Mouse (Mus musculus) layer of hippocampus, adult 8-10 months (tissue): ENCODE data around the gene Cdkl1. TPM values are rescaled to one million over a fixed set of nuclear protein-coding genes. Genes with fewer than 3 reads are reported as not detected.

ENCODE experiments used
- DNase-seq, 2 experiments: peaks; one replicate each; pipeline ENCODE4 v3.0.0; 2022; ENCODE audit warnings: low spot score in 2 of 2
- microRNA-seq, 2 experiments: library from miRNA; unstranded; fragments of <30 nt; microRNA quantifications; one replicate each; pipeline ENCODE4 v1.2.0; 2022
- total RNA-seq, 4 experiments: library from RNA; stranded (reverse); gene quantifications; 2 replicates each; pipeline ENCODE4 v1.2.4; 2022

The Cdkl1 gene
- total RNA-seq, 4 experiments from 2014 or later, result 20.1 to 27.1 (median 24.5) TPM

DNA sequence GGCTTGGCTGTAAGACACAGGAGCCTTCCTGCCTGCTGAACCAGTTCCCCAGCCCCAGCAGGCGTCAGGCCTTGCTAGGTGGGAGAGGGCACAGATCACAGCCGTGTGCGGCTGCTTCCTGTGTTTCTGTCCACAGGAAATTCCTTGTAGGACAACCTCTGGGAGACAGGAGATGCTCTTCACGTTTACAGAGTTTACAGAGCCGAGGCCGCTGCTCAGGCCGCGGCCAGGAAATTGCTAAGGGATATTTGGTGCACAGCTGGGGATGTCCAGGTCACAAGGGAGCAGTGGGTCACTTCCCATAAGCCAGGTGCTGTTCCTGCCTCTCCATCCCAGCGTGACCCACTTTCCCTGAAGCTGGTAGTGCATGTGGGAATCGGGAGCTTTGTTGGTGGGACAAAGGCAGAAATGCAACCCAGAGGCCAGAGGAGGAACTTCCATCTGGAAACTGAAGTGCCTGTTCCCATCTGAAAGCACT is 39.2 kb downstream of the Cdkl1 start:
- DNase-seq, result no peak

DNA sequence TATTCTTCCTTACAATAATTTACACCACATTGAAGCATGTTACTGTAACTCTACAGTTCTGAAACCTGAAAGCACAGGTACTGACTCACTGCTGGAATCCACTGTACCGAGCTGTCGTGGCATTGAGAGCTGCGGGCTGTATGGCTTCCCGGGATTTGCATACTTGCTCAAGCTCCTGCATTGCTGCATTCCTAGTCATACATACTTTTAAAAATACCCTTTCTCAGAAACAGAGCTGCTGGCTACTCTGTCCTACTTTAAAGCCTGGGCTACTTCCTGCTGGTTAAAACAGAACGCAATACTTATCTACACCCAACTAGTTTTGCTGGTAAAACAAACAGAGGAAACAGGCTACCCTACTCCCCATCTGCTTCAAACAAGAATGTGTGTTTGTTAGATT is 46.9 kb downstream of the Cdkl1 start:
- no peak for DNase-seq

DNA sequence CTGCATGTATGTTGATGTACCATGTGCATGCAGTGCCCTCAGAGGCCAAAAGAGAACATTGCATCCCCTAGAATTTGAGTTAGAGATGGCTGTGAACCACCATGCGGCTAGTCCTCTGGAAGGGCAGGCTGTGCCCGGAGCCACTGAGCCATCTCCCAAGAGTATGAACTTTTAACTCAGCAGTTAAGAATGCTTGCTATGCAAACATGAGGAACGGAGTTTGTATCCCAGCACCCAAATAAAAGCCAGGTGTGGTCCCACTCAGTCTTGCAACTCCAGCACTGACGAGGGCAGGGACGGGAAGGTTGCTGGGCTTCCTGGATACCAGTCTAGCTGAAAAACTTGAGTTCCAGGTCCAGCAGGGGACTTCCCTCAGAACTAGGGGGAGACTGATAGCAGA is 49.1 kb downstream of the Cdkl1 start:
- DNase-seq, result no peak

DNA sequence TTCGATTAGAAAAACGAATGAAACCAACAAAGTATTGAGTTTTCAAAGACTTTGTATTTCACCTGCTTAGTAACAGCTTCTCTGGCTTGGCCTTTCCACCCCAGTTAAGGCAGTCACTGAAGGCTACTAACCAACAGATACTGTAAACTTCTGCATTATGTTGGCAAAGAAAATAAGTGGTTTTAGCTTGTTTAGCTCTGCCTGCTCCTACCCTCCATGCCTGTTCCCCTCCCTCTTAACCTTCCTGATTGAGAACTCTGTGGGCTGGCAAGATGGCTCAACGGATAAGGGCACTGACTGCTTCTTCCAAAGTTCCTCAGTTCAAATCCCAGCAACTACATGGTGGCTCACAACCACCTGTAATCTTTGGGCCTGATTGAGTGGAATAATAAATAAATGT is 57.1 kb downstream of the Cdkl1 start:
- DNase-seq, result no peak

DNA sequence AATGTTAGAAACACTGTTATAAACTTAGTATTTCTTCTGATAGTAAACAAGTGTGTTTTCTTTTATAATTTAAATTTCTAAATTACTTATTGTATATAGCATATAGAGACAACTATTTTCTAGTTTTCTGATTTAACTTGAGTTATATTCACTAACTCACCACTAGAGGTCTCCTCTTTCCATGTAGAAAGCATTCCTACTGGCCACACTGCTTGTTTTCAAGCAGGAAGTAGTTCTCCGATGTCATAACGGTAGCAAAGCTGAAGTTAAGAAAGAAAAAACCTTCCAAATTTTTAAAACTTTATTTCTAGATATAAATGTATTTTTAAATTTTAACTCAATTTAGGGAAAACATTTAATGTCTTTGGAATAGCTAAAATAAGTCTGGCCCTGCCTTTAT is 57.5 kb downstream of the Cdkl1 start:
- DNase-seq, result no peak

DNA sequence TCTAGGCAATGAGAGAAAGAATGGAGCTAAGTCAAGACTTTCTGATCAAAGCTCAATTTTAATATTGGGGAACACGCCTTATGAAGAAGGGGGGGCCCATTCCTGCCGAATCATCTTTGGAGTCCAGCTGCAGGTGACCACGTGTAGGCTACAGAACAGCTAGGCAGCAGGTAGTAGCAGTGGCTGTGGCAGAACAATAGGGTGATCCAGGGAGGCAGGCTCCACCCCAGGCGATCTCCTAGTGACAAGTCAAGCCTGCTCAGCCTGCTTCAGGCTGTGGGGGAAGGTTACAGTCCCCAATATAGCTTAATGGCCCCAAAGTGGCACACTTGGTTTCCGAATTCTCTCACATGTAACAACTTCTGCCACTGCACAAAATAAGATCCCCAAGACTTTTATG is 58.8 kb downstream of the Cdkl1 start:
- DNase-seq, result no peak

DNA sequence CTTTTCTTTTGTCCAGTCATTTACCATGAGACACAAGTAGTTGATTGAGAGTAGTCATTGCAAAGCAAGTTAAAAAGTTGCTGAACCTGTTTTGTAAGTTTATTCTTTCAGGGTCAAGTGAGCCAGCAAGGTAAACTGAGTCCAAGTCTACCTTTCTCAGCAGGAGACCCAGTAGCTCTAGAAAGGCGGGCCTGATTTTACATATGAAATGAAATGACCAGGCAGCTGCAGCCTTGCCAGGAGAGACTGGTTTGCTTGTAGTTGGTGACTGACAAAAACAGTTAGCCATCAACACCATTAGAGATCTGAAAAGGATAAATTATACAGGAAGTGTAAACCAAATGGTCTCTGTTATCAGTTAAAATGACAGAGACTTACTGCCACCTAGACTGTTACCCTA is 60.8 kb downstream of the Cdkl1 start:
- no peak for DNase-seq

DNA sequence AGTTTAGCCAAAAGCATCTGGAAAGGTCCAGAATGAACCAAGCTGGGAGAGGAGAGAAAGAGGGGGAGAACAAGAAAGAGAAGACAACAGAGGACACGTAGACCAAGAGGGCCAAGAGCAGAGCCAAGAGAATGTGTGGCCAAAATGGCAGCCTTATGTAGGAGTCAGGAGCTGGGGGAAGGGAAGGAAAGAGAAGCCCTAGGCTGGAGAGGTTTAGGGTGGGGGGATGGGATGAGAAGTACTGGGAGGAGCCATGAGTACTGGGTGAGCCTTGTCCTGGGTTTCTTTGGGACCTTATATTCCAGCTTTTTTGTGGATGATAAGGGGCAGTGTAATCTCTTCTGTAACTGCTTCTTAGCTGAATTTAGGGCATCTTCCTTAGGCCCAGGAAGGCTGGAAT is 61.8 kb downstream of the Cdkl1 start:
- no peak for DNase-seq

DNA sequence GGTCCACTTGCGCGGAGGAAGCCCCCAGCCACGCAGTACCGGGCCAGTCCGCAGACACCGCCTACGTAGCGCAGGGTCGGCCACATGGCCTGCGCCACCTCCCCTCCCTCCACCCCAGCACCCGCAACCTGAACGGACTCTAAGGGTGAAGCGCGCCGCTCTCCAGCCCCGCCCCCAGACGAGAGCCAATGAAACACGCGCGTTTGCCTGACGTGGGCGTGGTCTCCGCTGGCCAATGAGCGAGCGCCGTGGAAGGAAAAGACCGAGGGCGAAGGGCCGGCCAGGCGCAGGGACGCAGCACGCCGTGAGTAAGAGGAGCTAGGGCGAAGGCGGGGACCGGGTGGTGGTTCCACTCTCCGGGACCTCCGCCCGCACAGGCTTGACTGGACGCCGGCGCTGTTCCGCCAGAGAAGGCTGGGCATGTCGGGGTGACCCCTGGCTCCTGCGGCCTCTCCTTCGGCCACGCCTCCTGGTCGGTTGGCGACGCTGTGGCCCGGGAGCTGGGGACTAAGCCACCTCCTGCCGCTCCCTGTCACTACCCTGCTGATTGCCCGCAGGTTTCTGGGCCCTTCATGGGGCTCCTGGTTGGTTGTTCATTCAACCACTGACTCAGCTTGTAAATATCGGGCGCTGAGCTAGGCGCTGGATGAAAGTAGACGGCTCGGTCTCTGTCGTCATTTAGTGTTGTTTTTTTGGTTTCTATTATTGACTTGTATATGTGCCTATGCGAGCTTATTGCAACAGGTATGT is 66.2 kb downstream of the Cdkl1 start, which contains the start of the genes L2hgdh and Atp5s:
Gene L2hgdh (minus strand): TSS at position 163 of the 750 bp plus-strand sequence.
Gene Atp5s (plus strand): TSS at position 240 of the 750 bp plus-strand sequence.
- peak; percentile 91 to 94 for DNase-seq

DNA sequence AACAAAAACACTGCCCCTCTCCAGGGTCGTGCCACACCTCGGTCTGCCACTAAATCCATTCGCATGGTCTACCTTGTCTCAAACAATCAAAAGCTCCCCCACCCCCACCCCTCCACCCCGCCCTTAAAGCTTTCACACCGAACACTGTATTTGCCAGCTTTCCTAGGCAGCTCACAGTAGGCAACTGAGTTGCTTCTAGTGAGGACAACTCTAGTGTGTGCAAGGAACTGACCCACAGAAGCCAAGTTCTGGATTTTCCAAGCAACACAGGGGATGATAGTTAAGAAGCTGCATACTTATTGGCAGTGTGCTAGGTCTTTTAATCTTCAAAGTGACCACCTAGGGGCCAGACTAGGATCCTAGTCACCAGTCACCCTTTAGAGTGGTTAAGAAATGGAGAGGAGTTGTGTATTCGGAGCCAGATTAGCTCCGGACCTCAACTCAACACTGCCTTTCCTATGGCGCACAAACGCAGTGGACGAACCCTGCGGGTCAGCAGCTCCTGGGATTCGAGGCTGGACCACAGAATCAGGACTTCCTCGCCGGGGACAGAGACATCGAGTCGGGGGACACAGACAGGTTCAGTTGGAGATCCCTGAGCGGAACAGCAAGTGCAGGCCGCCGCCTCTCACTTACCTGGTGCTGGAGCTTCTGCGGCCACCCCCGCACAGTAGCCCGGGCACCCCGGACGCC is 66.9 kb downstream of the Cdkl1 start:
- no peak for DNase-seq

DNA sequence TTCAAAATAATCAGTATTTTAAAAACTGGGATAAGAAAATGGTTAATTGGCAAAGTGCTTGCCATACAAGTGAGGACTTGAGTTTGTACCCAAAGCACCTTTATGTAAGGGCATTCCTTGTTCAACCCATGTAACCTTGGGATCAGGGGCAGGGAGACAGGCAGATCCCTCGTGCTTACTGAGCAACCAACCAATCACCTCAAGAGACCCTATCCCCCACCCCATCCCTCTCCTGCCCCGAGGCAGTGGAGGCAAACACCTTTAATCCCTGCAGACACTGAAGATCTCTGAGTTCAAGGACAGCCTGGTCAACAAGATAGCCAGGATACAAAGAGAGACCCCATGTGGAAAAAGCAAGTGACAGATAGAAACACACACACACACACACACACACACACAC is 67.7 kb downstream of the Cdkl1 start:
- no peak for DNase-seq

DNA sequence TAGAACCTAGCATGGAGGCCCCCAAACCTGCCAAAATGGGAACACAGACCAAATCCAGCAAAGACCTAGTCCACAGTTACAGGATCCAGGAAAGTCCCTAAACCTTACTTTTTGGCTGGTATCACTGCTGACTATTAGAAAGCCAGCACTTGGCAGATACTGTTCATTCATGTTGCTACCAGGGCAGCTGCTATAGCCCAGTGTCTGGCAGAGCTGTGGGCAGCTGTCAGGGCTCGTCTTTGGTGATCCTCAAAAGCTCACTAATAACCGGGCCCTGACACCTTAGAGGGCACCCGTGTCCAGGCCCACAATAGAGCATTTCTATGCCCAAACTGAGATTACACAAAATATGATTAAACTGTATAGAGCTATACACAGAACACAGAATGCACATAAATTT is 68.2 kb downstream of the Cdkl1 start:
- no peak for DNase-seq

DNA sequence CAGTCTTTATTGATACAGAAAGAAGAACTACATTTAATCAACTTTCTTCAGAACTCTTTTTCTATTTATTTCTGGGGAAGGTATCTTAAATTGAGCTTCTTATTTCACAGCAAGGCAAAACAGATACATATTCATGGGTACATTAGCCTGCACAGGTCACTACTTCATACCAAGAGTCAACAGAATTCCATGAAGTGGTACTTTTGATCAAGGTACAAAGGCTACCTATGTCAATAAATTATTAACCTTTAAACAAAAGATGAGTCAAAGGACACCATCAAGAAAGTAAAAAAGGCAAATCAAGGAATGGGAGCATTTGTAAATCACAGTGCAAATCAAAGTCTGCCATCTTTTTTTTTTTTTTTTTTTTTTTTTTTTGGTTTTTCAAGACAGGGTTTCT is 77.4 kb downstream of the Cdkl1 start:
- DNase-seq, result no peak

DNA sequence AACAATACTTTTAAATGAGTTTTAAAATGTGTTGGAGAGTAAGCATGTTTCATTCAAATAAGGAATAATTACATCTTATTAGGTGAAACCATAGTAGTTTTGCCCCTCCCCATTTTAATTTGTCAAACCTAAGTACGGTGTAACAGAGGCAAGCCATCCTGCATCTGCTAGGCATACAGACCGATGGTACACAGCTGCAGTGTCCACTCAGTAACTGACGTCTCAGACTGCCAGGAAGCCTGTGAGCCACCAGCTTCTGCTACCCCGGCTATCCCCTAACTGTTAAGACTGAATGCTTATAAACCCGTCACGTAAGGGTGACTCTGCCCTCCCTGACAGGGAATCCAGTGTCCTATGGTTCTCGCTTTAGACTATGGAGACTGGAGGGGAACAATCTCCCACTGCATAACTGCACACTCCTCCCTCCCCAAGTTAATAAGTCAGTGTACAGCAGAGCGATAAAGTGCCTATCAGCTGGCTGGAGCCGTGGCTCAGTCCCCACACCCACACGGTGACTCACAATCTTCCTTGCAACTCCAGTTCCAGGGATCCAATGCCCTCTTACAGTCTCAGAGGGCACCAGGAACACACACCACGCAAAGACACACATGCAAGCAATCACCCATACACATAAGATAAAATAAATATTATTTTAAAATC is 86.1 kb downstream of the Cdkl1 start:
- no peak for DNase-seq

DNA sequence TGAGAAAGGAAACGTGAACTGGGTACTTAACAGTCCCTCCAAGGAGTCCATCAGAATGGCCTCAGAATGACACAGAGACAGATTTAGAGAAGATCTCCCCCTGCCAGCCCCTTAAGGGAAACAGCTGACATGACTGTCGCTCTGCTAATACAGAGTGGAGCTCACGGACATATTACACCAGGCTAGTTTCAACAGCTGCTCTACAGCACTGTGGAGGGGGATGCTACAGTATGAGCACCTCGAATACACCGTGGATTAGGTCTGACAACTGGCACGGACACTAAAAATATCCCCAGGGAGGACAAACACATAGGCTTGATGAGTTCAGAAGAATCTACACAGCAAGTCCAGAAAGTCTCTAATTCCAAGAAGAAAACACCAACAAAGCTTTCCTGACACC is 92.7 kb downstream of the Cdkl1 start:
- no peak for DNase-seq

Small RNAs within 50 kb of the gene (microRNA-seq; reads per million reads assigned to microRNA genes)
- 0 reads per million in 2 experiments for gene Mir681

Other genes starting within 250 kb of the Cdkl1 start
- 10 to 100 TPM; 19.9 to 22.4 (median 20.1) TPM for gene Vcpkmt, start 208.2 kb downstream of the Cdkl1 start, total RNA-seq
- gene Sos2, start 109.4 kb downstream of the Cdkl1 start, total RNA-seq, result 10 to 100 TPM; 33.4 to 47.2 (median 39.8) TPM
- gene L2hgdh, start 66.4 kb downstream of the Cdkl1 start, total RNA-seq, result 10 to 100 TPM; 15.5 to 24.9 (median 18.6) TPM
- 10 to 100 TPM; 26.9 to 35.8 (median 30.0) TPM for gene Atp5s, start 66.3 kb downstream of the Cdkl1 start, total RNA-seq
- gene Atl1, start 101.3 kb upstream of the Cdkl1 start, total RNA-seq, result 100 to 1,000 TPM; 177 to 196 (median 191) TPM
- 10 to 100 TPM; 42.6 to 49.5 (median 48.4) TPM for gene Map4k5, start 101.9 kb upstream of the Cdkl1 start, total RNA-seq
- gene Sav1, start 195.7 kb upstream of the Cdkl1 start, total RNA-seq, result 10 to 100 TPM; 19.2 to 20.3 (median 20.1) TPM